Mouse (Mus musculus): ENCODE measurements around the gene Snx9.
A peak's percentile ranks its signal among the peaks of the same experiment; 100 is the strongest.

Gene Snx9

DNA sequence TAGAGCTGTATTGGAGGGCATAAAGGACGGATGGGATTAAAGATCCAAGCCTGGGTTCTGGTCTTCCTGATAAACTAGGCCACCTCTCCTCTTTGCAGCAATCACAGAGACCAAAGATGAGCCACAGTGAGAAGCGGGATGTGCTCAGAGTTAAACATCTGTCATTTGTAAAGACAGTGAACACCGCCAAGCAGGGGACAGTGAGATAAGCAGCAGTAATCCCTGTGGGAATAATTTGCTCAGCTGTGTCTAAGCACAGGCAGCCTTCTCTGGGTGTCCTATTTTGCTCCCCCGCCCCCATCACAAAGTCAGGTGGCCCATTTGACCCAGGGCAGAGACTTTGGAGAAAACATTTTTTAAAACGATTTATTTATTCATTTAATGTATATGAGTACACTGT is 125.6 kb downstream of the Snx9 start:
- Histone ChIP-seq H3K27me3 (ENCODE audit: insufficient read depth, low read length) (no peaks in the 10 kb centered on the region), H3K9me3 (ENCODE audit: low read length) (no peaks in the 10 kb centered on the region), H3K4me1 (replicated peaks; ENCODE audit: low read depth, low read length) (peaks cover 20% of the 10 kb centered on the region), H3K4me3 (replicated peaks; ENCODE audit: low read length) (no peak overlapping the region), H3K36me3 (ENCODE audit: insufficient read depth, low read length) (no peaks in the 10 kb centered on the region)
- TF ChIP-seq CTCF (conservative IDR thresholded peaks at IDR 0.05; ENCODE audit: low read length), result no peak
- no peak for TF ChIP-seq NANOG (IDR thresholded peaks at IDR 0.05; ENCODE audit: borderline replicate concordance, low read length)
- TF ChIP-seq POU5F1 (IDR thresholded peaks at IDR 0.05; ENCODE audit: borderline replicate concordance, low read length), result no peak

DNA sequence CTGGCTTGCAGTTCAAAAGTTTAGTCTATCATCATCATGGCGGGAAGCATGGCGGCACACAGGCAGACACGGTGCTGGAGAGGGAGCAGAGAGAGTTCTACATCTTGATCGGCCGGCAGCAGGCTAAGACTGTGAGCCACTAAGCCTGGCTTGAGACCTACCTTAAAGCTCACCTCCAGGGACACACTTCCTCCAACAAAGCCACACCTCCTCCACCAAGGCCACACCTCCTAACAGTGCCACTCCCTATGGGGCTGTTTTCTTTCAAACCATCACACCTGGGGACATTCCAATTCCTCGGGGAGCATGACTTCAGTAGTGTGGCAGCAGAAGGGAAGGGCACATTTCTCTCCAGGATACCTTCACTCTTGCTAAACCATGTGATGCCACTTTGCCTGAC is 127.4 kb downstream of the Snx9 start:
- H3K27me3 ChIP-seq (ENCODE audit: insufficient read depth, low read length), result no peaks in the 10 kb centered on the region
- H3K4me1 ChIP-seq (replicated peaks; ENCODE audit: low read depth, low read length), result peaks cover 27% of the 10 kb centered on the region
- H3K9me3 ChIP-seq (ENCODE audit: low read length), result no peaks in the 10 kb centered on the region
- no peak for TF ChIP-seq NANOG (IDR thresholded peaks at IDR 0.05; ENCODE audit: borderline replicate concordance, low read length)
- TF ChIP-seq CTCF (conservative IDR thresholded peaks at IDR 0.05; ENCODE audit: low read length), result no peak
- TF ChIP-seq POU5F1 (IDR thresholded peaks at IDR 0.05; ENCODE audit: borderline replicate concordance, low read length), result no peak
- no peaks in the 10 kb centered on the region for H3K36me3 ChIP-seq (ENCODE audit: insufficient read depth, low read length)
- H3K4me3 ChIP-seq (replicated peaks; ENCODE audit: low read length), result no peak overlapping the region

DNA sequence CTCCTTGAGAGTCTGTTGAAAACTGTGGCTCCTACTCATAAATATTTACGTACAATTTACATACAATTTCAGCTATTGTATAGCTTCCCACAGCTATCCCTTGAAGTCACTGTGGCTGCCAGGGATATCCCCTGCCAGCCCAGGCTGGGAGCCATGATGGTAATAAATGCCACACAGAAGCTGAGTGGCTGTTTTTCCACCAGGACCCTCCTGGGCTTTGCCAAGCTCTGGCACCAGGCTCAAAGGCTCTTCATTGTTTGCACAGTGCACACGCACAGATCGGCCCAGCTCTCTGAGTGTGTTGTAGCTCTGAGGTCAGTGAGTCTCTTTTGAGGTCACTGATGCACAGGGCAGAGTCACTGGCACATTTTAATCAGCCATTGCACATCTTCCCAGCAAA is 128.1 kb downstream of the Snx9 start:
- no peaks in the 10 kb centered on the region for H3K36me3 ChIP-seq (ENCODE audit: insufficient read depth, low read length)
- TF ChIP-seq NANOG (IDR thresholded peaks at IDR 0.05; ENCODE audit: borderline replicate concordance, low read length) (no peak), POU5F1 (IDR thresholded peaks at IDR 0.05; ENCODE audit: borderline replicate concordance, low read length) (no peak), CTCF (conservative IDR thresholded peaks at IDR 0.05; ENCODE audit: low read length) (no peak)
- no peaks in the 10 kb centered on the region for H3K9me3 ChIP-seq (ENCODE audit: low read length)
- no peaks in the 10 kb centered on the region for H3K27me3 ChIP-seq (ENCODE audit: insufficient read depth, low read length)
- no peak overlapping the region for H3K4me3 ChIP-seq (replicated peaks; ENCODE audit: low read length)
- peaks cover 26% of the 10 kb centered on the region for H3K4me1 ChIP-seq (replicated peaks; ENCODE audit: low read depth, low read length)

DNA sequence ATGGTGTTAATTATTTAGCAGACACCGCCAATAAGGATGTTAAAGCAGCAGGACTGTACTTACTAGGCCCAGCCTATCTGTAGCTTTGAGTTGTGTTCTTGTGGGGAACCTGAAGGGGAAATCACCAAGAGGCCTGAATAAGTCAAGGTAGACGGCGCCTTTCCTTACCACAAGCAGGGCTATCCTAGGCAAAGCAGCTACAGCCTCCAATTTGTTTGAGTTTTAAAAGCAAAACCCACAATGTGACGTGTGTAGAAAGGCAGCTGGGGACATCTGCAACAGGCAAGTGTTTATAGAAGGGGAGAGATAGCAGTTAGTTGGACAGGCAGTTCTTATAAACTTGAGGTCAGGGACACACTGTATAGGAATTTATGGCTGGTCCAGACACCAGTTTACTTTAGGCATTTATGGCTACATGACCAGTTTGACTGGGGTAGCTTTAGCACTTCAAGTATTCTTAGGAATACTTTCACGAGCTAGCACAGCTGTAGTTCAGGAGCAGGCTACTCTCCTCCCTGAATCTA is 129.2 kb downstream of the Snx9 start:
- TF ChIP-seq CTCF (conservative IDR thresholded peaks at IDR 0.05; ENCODE audit: low read length), result no peak
- TF ChIP-seq POU5F1 (IDR thresholded peaks at IDR 0.05; ENCODE audit: borderline replicate concordance, low read length), result no peak
- TF ChIP-seq NANOG (IDR thresholded peaks at IDR 0.05; ENCODE audit: borderline replicate concordance, low read length), result no peak
- Histone ChIP-seq H3K27me3 (ENCODE audit: insufficient read depth, low read length) (no peaks in the 10 kb centered on the region), H3K36me3 (ENCODE audit: insufficient read depth, low read length) (no peaks in the 10 kb centered on the region), H3K4me3 (replicated peaks; ENCODE audit: low read length) (no peak overlapping the region), H3K4me1 (replicated peaks; ENCODE audit: low read depth, low read length) (peaks cover 37% of the 10 kb centered on the region), H3K9me3 (ENCODE audit: low read length) (no peaks in the 10 kb centered on the region)

DNA sequence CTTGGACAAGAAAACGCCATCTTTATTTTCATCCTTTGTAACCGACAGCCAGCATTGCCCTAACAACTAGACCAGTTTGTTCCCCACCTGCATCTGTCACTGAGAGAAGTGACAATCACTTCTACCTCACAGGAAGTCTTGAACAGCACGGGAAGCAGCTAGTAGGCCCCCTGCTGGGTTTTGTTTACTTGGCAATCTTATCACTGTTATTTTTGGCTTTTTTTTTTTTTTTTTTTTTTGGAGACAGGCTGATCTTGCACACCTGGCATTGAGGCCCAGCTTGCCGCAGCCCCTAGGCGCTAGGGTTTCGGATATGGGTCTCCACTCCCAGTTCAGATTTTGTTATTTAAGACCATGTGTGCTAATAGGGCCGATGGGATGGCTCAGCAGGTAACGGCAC is 132.4 kb downstream of the Snx9 start:
- Histone ChIP-seq H3K4me3 (replicated peaks; ENCODE audit: low read length) (no peak overlapping the region), H3K9me3 (ENCODE audit: low read length) (no peaks in the 10 kb centered on the region), H3K36me3 (ENCODE audit: insufficient read depth, low read length) (no peaks in the 10 kb centered on the region), H3K27me3 (ENCODE audit: insufficient read depth, low read length) (no peaks in the 10 kb centered on the region; the same call in 1 of the 2 replicates), H3K4me1 (replicated peaks; ENCODE audit: low read depth, low read length) (peaks cover 61% of the 10 kb centered on the region)
- no peak for TF ChIP-seq POU5F1 (IDR thresholded peaks at IDR 0.05; ENCODE audit: borderline replicate concordance, low read length)

DNA sequence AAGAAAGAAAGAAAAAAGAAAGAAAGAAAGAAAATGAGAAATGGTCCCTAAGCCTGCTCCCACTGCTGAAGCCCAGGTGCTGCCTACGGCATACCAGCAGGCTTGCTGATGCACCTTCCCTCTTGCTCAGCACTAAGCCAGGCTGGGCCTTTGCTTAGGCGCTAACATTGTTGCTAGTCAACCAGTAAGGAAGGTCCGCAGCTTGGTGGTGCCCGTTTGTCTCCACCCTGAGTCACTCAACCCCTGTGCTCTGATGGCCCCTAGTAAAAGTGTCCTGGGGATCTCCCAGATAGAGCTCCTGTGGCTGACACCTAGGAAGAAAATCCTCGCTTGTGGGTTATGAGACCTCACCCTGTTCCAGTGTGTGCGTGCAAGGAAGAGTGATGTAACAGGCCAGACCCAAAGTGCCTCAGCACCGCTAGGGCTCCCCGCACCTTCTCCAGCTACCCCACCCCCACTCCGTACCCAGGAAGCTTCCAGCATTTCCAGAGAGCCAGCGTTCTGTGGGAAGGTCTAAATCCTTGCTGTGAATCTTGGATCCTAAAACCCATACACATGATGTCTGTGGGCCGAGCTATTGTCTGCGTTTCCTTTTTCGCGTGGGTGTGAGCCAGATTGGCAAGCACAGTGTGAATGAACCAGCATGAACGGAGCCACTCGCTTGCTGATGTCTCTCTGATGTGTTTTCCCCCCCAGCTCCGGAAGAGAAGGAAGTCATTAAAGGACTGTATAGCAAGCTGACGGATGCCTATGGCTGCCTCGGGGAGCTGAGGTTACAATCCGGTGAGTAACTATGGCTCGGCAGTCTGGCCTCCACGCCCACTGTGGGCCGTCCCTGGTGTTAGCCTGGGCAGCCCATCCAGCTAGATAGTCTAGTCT is 134.2 kb downstream of the Snx9 start:
- no peak for TF ChIP-seq NANOG (IDR thresholded peaks at IDR 0.05; ENCODE audit: borderline replicate concordance, low read length)
- TF ChIP-seq CTCF (conservative IDR thresholded peaks at IDR 0.05; ENCODE audit: low read length), result no peak
- TF ChIP-seq POU5F1 (IDR thresholded peaks at IDR 0.05; ENCODE audit: borderline replicate concordance, low read length), result no peak
- Histone ChIP-seq H3K9me3 (ENCODE audit: low read length) (no peaks in the 10 kb centered on the region), H3K4me1 (replicated peaks; ENCODE audit: low read depth, low read length) (peaks cover 74% of the 10 kb centered on the region), H3K36me3 (ENCODE audit: insufficient read depth, low read length) (0 out of 2 replicates have a peak, but pooled peaks cover 5% of the 10 kb centered on the region), H3K4me3 (replicated peaks; ENCODE audit: low read length) (peak overlapping the region; percentile 69), H3K27me3 (ENCODE audit: insufficient read depth, low read length) (no peaks in the 10 kb centered on the region; the same call in none of the 2 replicates)

DNA sequence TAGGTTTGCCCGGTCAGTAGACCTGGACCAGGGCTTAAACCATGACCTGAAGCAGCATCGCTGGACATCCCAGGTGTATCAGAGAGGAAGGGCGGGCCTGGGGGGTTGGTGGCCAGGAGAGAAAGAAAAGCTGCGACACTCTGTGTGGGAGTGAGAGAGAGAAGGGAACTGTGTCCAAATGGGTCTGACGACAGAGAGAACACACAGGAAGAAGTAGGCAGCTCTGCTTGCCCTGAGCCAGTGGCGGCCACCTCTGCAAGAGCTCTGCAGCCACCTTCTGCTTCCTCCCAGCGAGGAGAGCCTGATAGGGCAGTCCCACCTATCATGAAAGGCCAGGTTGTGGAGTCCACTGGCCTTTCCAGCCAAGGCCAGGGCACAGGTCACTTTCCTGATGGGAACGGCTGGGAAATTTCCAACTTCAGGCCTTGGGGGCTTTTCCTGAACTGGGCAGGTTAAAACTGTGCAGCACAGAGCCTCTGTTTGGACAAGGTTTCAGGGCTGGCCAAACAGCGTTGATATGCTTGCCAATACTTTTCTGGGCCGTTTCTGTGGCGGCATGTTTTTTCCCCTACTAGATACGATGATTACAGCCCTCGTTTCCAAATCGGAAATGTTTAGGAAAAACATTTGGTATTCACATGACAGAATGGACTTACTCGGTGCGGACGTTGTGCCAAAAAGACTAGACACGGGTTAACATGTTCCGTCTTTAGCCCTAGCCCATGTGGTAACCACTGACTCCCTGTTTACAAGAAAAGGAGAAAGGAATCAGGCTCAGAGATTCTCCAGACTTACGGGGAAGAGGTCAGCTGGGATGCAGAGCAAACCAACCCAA is 135.3 kb downstream of the Snx9 start:
- TF ChIP-seq POU5F1 (IDR thresholded peaks at IDR 0.05; ENCODE audit: borderline replicate concordance, low read length) (no peak), NANOG (IDR thresholded peaks at IDR 0.05; ENCODE audit: borderline replicate concordance, low read length) (no peak), CTCF (conservative IDR thresholded peaks at IDR 0.05; ENCODE audit: low read length) (no peak)

More for the DNA sequence above, 135.3 kb downstream of the Snx9 start:
- Histone ChIP-seq H3K4me3 (replicated peaks; ENCODE audit: low read length) (peak overlapping the region; percentile 69), H3K27me3 (ENCODE audit: insufficient read depth, low read length) (no peaks in the 10 kb centered on the region; the same call in none of the 2 replicates), H3K9me3 (ENCODE audit: low read length) (no peaks in the 10 kb centered on the region), H3K4me1 (replicated peaks; ENCODE audit: low read depth, low read length) (peaks cover 82% of the 10 kb centered on the region), H3K36me3 (ENCODE audit: insufficient read depth, low read length) (0 out of 2 replicates have a peak, but pooled peaks cover 5% of the 10 kb centered on the region)

Data from E14TG2a.4 (cell line).